Mouse (Mus musculus): ENCODE data around the gene 9530077C05Rik.

9530077C05Rik gene

GRCm38 (mm10) chr9:22457142-22457835, 46.0 kb downstream of the 9530077C05Rik start:
- DNase-seq (ENCODE audit: low spot score in 2 of 2): no peak

- peak in 1 of 2 experiments; percentile 41 for DNase-seq (ENCODE audit: low spot score in 2 of 2)
Measured at GRCm38 (mm10) chr9:22461946-22462345, 50.6 kb downstream of the 9530077C05Rik start.

- no peak for DNase-seq (ENCODE audit: low spot score in 2 of 2)
Measured at GRCm38 (mm10) chr9:22466212-22466611, 54.9 kb downstream of the 9530077C05Rik start.

GRCm38 (mm10) chr9:22467371-22468169, 56.3 kb downstream of the 9530077C05Rik start:
- DNase-seq (ENCODE audit: low spot score in 2 of 2): no peak

DNA sequence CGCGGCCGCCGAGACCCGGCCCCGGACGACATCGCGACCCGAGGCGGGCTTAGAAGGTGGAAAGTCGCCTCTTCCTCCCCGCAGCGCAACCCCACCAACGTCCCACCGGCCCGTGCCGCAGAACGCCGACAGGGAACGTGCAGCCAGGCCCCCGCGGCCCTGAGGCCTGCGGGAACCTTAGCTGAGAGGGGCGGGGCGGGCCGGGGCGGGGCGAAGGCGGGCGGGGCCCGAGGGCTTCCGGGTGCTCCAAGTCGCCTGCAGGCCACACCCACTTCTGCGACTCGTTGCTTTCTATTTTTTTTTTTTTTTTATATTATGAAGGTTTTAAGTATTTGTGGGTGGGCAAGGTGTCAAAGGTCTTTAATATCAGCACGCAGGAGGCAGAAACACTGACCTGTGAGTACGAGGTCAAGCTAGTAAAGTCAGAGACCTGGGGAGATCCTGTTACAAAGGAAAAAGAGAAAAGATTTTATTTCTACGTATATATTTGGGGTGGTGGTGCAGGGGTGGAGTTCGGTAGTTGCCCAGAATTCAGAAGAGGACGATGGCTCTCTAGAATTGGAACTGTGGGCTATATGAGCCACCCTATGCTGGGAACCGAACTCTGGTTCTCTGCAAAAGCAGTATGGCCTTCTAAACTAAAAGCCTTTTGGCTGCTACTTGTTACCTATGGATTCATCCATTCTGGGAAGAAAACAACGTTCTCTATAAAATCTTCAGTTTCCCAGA, 57.0 kb downstream of the 9530077C05Rik start:
- no peak for DNase-seq (ENCODE audit: low spot score in 2 of 2)

DNA sequence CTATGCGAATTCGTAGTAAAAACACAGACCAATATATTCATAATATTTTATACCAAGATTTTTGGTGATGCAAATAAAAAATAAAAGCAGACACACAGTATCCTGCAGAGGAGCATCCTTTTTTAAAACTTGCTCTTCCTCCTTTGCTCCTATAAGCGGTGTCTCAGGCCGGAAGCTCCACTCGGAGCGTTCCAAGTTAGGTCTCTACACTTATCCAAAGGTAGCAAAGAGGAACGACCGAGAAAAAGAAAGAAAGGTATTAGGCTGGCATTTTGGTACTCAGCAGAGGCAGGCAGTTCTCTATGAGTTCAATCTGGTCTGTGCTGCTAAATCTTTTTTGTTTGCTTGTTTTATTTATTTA, 57.6 kb downstream of the 9530077C05Rik start:
- no peak for DNase-seq (ENCODE audit: low spot score in 2 of 2)

DNA sequence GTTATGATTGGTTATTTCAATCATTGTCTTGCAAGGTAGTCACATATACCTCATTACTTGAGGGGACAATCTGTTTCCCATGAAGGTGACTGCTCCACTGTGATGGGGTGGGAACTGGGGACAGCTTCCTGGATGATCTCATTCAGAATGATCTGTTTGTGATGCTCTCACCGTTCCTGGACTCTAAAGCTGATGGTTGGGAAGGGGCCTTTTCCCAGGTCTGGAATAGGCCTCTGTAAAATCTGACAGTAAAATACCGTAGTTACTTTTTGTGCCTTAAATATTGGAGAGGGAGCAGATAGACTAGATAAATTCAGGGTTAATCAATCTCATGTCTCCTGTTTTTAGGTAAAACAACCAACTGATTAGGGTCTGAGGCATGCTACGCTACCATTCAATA, 58.3 kb downstream of the 9530077C05Rik start, which contains the start of gene Rp9:
Gene Rp9, minus strand, starts transcription at position 101 of the 400 bp plus-strand sequence.
- no peak for DNase-seq (ENCODE audit: low spot score in 2 of 2)

DNA sequence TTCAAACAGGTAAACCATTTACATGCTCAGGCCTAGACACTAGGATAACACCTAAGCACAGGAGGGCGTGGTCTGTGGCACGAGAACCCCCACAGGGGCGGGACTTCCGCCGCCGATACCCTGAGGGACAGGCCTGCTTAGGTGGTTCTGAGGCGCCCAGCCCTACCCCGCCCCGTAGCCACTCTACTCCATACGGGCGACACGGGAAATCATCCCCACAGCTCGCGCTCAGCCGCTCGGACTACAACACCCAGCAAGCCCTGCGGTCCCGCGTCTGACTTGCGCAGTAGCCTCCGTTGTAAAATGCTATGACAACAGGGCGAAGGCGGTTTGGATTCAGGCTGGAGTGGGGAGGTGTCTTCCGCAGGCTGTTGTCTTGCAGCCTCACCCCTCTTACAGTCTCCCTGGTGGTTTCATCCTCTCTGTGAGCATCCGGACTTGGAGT, 64.1 kb downstream of the 9530077C05Rik start, which contains the start of gene Bbs9:
Gene Bbs9, plus strand, starts transcription at position 292 of the 445 bp plus-strand sequence.
- peak; percentile 95 to 96 for DNase-seq (ENCODE audit: low spot score in 2 of 2)

DNA sequence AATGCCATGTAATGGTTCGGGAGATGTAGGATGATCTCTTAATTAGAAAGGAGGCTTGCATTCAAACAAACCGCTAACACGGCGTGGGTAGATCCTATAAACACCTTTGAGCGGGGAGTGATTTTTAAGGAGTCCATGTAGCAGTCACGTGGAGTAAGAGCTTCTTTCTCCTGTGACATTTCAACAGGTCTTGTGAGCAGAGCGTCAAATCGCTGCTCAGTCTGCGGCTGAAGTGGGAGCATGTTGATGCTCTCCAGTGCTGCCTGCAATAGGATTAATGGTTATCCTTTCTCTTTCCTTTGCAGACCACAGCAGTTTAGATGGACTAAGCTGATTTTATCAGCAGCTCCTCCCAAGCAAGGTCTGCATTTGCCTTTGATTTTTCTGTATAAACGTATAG, 65.0 kb downstream of the 9530077C05Rik start:
- no peak for DNase-seq (ENCODE audit: low spot score in 2 of 2)

DNA sequence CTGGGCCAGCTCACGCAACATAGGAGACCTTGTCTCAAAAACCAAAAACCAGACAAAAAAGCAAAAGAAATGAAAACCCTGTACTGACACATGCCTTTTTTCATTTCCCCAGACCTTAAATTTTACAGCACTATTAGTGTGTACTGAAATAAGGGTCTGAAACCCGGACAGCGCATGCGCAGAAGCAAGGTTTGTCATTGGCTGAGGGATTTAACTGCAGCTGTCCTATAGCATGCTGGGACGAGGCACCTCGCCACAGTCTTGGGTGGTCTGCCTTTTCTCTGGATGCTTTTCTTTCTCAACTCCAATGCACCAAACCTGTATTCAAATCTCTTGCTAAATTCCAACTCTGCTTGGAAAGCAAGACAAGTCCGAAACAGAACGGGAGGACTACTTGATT, 67.6 kb downstream of the 9530077C05Rik start:
- no peak for DNase-seq (ENCODE audit: low spot score in 2 of 2)

- DNase-seq (ENCODE audit: low spot score in 2 of 2): no peak
Measured at GRCm38 (mm10) chr9:22483866-22484561, 72.7 kb downstream of the 9530077C05Rik start.

GRCm38 (mm10) chr9:22484562-22485308, 73.4 kb downstream of the 9530077C05Rik start:
- no peak for DNase-seq (ENCODE audit: low spot score in 2 of 2)

DNA sequence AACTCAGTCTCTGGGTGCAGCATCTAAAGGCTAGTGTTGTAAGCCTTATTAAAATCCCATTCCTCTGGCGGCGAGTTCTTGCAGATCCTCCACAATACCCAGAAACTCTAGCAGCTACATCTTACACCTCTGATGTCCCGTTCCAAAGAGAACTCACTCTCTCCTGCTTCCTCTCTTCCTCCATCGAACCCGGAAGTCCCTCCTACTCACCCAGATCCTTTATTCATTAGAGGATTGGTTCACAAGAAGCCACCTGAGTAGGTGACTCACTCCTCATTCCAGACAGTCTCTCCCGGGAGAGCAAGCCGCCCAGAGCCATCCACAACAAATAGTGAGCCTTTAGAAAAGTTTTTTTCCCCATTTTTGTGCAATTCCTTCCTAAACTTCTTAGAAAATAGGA, 74.9 kb downstream of the 9530077C05Rik start:
- no peak for DNase-seq (ENCODE audit: low spot score in 2 of 2)

DNA sequence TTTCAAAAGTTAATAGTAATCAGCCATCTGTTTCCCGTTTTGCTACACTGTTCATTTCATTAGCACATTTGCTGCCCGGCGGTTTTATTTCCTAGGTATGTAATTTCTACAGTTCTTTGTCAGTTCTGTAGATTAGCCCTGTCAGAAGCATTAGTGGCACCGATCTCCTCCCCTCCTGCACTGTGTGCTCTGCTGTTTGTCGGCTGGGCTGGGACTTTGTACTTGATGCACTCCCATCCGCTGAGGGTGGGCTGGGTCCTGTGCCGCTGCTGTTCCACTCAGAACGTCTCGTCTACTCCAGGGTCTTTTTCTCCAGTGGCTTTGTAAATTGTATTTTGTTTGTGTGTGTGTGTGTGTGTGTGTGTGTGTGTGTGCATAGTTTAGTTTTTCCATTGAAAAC, 77.7 kb downstream of the 9530077C05Rik start:
- DNase-seq (ENCODE audit: low spot score in 2 of 2): no peak

Measured in right cerebral cortex, postnatal 36 days (tissue).